Comparison of ENCODE assay signal across 14 mouse cellular contexts in the genomic region with DNA sequence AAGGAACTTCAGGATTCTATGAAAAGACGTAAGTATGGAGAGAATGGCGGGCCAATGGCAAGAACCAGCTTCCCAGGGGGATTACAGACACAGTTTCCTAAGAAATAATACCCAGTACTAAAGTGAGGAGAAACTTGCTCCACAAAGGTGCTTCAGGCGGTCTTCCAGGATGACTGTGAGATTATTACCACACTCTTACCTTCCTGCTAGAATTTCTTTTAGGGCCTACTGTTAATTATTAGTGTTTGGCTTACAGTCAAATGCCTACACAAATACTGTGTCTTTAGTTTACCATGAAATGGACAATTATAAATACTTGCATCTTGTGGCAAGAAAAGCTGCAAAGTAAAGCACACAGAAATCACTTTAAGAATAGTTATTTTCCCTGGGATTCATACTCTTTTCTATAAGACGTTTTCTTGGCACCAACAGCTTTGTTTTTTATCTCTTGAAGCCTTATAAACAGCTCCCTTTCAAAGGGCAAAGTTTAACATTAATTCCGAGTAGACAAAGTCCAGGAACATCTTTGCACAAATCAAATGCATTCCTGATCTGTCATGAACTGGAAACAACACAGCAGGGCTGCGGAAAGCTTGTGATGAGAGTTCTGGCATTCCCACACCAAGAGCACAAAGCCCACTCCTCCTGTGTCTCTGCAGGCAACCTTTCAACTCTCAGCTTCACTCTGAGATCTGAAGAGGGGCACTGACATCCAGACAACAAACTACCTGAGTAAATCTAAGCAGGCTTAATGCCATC.
A peak's percentile ranks its signal among the peaks of the same experiment; 100 is the strongest.
DNase-seq lines count a peak whose midpoint lies in the region; ATAC-seq lines count a peak whose summit lies in the region.
"Had no signal": no experiment of that assay in that cellular context is flagged by ENCODE, and none has a peak within 500 bp of the region (broad histone marks: within the 10 kb centered on the region; RNA-seq: fewer than 3 reads in every experiment).

No protein-coding gene starts in this region.

- H3K4me1 ChIP-seq in kidney, embryonic 14.5 days (ENCODE audit: control insufficient read depth, insufficient read depth, low read length): no peaks in the 10 kb centered on the region
- H3K4me1 ChIP-seq: limb, embryonic 15.5 days had no signal

- H3K9ac ChIP-seq in kidney, embryonic 14.5 days (ENCODE audit: low read depth, low read length): no peak overlapping the region
- H3K9ac ChIP-seq: limb, embryonic 15.5 days had no signal

- 65% methylated on average over 6 of the region's 6 CpGs for whole genome bisulfite sequencing in kidney, embryonic 14.5 days

- no peak overlapping the region for H3K27ac ChIP-seq in kidney, embryonic 14.5 days (ENCODE audit: low read depth, low read length)
- H3K27ac ChIP-seq: left cerebral cortex, adult 2 months; limb, embryonic 15.5 days had no signal

- H3K9me3 ChIP-seq in kidney, embryonic 14.5 days (ENCODE audit: control insufficient read depth, low read length): no peaks in the 10 kb centered on the region
- H3K9me3 ChIP-seq: limb, embryonic 15.5 days had no signal

- H3K4me3 ChIP-seq in kidney, embryonic 14.5 days (ENCODE audit: low read length): no peak overlapping the region
- H3K4me3 ChIP-seq: left cerebral cortex, adult 2 months; limb, embryonic 15.5 days had no signal

- peak; percentile 77 for DNase-seq in kidney, adult 11 months
- peak; percentile 48 for DNase-seq in embryo, embryonic 10 days (ENCODE audit: low spot score)
- peak; percentile 51 for DNase-seq in kidney, adult 18-20 months
- peak; percentile 31 to 62 for DNase-seq in kidney, postnatal 4 days
- no peak for DNase-seq in layer of hippocampus, postnatal 36 days
- DNase-seq: heart, postnatal 14 days; lung, postnatal 10 days; retina, postnatal 1 day; thymus, adult 18-20 months had no signal

- no peaks in the 10 kb centered on the region for H3K27me3 ChIP-seq in kidney, embryonic 14.5 days (ENCODE audit: control insufficient read depth, insufficient read depth, low read length)
- H3K27me3 ChIP-seq: limb, embryonic 15.5 days had no signal

- H3K36me3 ChIP-seq in kidney, embryonic 14.5 days (ENCODE audit: control insufficient read depth, insufficient read depth, low read length): peaks cover 5% of the 10 kb centered on the region; the same call in 1 of the 2 replicates

- no peak for ATAC-seq in kidney, embryonic 14.5 days (ENCODE audit: low FRiP score, low TSS enrichment)
- no peak for ATAC-seq in megakaryocyte, adult 5-6 weeks (ENCODE audit: poor library complexity, severe bottlenecking)
- ATAC-seq: activated CD4-positive, CD25-positive, alpha-beta regulatory T cell, adult 4 months had no signal

- no peak overlapping the region for H3K4me2 ChIP-seq in kidney, embryonic 14.5 days (replicated peaks; ENCODE audit: low read depth, low read length)
- H3K4me2 ChIP-seq: limb, embryonic 15.5 days had no signal

Comparison
In these comparisons a context has a peak if more than half of its experiments do, and no peak if none do; other contexts are left out.
1. DNase-seq: peak in kidney, adult 11 months (single experiment), embryo, embryonic 10 days (single experiment), kidney, adult 18-20 months (single experiment) and kidney, postnatal 4 days (2 of 2); none in layer of hippocampus, postnatal 36 days (0 of 2).